Mouse (Mus musculus): ENCODE measurements around the gene Slc16a3. TPM values are rescaled to one million over a fixed set of nuclear protein-coding genes. Genes with fewer than 3 reads are reported as not detected.
A peak's percentile ranks its signal among the peaks of the same experiment; 100 is the strongest.

The Slc16a3 gene
- total RNA-seq (2021): 10 to 100 TPM; 10.4 to 11.6 TPM
- long read RNA-seq, experiment 1, full-length matches to known transcripts: 26 of 32 reads
- long read RNA-seq, experiment 1, partial matches to known transcripts: 6 of 32 reads
- long read RNA-seq, experiment 1, other reads (novel, unspliced or antisense): 0 of 32 reads
- long read RNA-seq, experiment 2, full-length matches to known transcripts: 7 of 9 reads
- long read RNA-seq, experiment 2, partial matches to known transcripts: 0 of 9 reads
- long read RNA-seq, experiment 2, other reads (novel, unspliced or antisense): 2 of 9 reads

DNA sequence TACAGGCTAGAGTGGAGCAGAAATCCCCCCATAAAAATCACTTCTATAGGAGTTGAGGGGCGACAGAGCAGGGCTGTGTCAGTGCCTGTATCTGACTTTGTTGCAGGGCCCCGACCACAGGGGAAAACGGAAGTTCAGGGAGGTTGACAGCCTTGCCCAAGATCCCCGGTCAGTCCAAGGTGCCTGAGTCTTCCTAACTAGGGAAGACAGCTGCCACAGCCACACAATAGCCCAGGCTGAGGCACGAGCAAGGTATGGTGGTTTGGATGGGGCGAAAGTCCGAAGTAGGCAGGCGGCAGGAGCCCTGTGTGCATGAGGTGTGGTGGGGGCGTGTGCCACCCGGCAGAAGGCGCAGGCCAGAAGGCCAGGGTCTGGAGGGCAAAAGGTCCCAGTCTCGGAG lies at the start of gene Slc16a3:
Gene Slc16a3 (plus strand): TSS at position 153 of the 400 bp plus-strand sequence.
- DNase-seq: no peak

DNA sequence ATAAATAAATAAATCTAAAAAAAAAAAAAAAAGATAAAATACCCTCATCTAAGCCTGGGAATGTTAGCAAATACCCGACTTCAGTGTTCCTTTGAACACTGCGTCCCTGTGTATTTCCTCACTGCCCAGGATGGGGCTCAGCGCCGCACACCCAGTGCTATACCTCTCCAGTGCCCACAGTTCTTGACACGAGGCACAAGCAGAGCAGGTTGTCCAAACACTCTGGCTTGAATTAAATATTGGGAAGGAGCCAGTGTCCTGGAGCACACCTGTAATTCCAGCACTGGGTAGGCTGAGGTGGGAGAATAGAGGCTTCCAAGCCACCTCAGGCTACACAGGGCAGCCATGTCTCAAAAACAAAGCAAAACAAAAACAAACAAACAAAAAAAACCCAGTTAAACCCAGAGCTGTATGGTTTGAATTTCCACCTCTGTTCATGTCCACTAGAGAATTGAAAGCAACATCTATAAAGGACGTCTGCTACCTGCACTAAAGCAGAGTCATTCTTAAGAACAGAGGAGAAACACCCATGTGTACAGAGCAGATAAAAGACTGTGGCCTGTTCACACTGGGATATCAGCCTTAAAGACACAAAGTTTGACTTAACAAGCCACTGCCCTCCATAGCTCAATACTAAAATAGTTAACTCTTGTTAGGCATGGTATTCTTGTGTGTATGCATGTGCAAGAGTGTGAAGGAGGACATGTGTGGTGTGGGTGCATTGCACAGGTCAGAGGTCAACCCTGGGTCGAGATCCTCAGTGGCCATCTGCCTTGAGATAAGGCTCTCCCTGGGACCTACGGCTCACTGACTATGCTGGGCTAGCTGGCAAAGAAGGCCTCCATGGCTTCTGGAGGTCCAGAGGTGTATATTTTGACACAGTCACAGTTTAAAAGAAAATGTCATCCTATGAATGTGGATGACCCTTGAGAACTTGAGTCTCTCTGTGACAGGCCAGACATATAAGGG lies 47.7 kb upstream of the Slc16a3 start:
- DNase-seq: no peak

DNA sequence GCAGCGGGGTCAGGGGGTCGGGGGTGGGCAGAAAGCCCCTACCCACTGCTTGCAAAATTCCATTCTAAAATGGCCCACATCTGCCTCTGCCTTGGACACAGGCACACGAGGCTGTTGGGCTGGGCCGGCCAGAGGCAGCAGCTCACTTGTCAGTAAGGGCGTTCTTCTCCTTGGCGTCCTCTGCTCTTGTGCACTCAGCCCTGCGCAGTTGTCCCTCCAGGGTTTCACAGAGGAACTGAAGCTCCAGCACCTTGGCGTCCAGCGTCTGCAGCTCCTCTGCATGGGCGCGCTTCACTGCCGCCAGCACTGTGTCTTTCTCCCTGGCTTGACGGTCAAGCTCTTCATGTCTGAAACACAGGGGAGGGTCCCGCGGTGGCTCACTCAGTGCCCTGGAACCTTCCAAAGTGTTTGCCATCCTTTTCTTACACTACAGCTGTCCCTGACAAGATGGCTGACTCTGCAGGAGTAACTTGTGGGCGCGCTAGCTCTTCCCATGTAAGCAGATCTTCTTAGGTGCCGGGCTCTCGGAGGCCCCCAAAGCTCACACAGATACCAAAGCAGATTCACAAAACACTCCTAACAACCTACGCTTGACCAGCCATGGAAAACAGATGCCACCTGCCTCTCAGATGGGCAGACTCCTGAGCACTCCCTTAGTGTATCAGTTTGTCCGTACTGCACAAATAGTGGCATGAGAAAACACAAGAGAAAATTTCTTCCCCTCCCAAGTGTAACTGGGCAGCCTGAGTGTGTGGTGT lies 46.4 kb upstream of the Slc16a3 start:
- no peak for DNase-seq

DNA sequence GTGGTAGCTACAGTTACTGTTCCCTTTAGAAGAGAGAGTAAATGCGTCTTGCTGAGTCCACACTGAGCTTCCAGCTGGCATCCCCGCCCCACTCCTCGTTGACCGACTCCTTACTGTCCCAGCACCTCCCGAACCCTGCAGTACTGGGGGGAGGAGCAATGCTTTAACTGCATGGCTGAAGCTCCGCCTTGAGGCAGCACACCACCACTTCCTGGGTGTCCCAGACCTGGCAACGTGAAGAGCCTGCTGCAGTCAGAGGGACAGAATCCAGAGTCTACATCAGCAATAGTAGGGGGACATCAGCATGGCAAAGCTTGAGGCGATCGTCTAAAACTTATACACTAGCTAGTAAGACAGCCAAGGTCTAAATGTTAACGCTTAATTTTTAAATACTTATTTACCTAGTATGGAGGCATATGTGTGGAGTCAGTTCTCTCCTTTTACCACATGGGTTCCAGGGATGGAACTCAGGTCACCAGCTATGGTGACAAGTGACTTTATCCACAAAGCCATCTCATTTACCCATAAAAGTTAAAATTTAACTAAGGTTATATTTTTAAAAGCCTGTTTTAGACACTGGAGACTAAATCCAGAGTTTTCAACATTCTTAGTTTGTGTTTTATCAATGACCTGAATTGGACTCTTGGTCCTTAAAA lies 45.7 kb upstream of the Slc16a3 start:
- peak; percentile 53 for DNase-seq

DNA sequence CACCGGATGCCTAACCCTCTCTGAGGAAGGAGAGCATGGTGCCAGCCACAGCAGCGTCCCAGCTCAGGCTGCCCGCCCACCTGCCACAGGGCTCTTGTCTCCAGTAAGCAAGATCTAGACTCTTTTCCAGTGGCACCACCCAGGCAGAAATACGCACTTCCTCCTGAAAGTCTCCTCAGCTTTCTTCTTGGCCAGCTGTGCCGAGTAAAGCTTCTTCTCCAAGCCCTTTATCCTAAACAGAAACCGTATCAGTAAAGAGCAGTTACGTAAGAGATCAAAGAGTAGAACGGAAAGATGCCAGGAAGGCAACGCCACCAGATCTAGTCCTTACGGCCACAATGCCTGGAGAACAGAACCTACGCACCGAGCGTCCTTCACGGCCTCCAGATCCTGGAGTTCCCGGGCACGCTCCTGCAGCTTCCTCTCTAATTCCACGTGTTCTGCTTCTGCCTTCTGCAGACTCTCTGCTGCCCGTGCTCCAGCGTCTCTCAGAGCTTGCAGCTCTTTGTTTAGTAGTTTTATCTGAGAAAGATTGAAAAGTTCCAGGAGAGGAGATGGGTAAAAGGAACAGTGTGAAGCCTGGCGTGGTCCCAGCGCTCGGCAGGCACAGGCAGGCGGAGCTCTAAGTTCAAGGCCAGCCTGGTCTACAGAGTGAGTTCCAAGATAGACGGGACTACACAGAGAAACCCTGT lies 45.0 kb upstream of the Slc16a3 start:
- peak; percentile 70 for DNase-seq

DNA sequence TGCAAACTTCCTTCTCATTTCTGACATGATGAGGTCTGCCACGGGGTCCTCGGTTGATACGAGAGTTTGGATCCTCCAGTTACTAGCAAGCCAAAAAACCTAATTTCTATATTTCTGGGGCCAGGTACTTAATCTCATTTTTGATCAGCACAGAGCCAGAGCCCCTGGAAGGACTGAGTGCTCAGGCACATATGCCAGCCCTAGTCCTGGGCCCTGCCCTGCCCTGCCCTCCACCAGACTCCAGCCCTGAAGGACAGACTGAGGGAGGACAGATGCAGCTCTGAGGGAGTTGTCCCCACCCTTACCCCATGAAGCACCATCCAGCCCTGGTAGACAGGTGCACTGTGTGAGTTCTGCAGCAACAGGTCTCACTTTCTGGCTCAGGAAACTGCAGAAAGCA lies 43.7 kb upstream of the Slc16a3 start:
- DNase-seq: no peak

DNA sequence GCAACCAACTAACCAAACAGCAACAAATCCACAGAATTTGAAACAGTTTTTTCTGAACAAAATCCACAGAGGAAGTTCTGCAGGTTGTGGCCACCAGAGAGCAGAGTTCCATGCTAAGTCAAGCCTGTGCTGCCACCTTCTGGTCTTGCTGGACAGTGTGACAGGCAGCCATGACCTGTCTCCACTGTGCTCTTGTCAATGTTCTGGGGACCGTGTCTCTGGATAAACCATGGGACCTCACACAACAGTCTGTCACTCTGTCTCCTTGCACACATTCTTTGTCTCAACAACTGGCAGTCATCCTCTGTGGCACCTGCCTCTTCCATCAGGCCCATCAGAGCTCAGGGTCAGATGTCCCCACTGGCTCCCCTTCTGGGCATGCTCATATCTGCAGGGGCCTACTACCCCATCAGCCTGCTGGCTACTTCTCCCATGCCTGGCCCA lies 42.8 kb upstream of the Slc16a3 start:
- DNase-seq: peak; percentile 85

DNA sequence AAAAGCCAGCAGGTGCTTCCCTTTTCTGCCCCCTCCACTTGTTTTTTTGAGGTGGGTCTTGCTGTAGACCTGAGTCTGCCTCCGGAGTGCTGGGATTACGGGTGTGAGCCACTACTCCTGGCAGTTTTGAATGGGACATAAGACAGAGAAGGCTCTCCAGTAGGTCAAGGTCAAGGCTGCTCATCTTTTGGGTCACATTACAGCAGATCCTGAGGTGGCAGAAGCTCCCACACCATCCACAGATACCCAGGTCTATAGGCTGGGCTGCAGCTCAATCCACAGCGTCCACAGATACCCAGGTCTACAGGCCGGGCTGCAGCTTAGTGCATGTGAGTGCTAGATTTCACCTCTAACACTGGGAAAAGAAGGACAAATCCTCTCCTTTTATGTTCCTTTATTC lies 34.5 kb upstream of the Slc16a3 start:
- no peak for DNase-seq

DNA sequence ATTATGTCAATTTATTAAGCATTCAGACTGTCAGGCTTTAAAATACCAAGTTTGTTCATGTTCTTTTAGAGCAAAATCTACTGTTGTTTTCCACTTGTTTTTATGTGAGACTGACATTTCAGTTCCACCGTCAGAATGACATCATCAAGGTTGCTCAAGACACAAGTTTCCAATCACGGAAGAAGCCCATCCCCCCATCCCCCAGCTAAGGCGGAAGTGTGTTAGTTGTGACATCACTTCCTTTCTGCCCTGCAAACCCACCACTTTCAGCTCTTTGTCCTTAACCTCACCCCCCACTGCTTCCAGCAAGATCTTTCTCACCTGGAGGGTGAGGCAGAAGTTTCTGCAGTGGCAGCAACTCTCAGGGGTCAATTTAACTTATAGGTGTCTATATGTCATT lies 31.8 kb upstream of the Slc16a3 start:
- no peak for DNase-seq

DNA sequence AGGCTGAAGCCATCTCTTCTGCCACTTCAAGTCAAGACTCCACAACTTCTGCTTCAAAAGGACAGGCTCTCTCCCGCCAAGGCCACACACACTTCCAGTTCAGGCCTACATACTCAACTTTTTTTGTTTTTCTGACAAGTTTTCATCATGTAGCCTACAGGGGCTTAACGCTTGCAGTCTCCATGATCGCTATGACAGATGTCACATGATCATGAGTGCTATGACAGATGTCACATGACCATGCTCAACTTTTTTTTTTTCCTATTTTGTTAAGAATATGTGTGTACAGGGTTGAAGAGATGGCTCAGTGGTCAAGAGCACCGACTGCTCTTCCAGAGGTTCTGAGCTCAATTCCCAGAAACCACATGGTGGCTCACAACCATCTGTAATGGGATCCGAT lies 30.5 kb upstream of the Slc16a3 start:
- no peak for DNase-seq

DNA sequence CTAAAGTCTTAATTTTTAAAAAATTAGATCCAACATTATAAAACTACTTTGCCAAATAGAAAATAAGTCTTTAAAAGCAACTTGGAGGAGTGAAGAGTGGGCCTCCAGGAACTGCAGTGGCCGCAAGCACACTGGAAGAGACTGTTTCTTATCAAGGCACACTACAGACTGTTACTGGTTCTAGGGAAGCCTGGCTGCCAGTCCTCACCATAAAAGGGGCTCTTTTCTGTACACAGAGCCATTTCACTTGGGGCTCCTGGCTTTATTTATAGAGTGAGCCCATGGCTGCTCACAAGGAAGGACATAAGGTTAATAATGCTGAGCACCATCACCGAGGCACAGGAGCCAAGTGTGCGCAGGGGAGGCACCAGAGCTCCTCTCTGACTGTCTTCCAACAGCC lies 25.8 kb upstream of the Slc16a3 start:
- no peak for DNase-seq

DNA sequence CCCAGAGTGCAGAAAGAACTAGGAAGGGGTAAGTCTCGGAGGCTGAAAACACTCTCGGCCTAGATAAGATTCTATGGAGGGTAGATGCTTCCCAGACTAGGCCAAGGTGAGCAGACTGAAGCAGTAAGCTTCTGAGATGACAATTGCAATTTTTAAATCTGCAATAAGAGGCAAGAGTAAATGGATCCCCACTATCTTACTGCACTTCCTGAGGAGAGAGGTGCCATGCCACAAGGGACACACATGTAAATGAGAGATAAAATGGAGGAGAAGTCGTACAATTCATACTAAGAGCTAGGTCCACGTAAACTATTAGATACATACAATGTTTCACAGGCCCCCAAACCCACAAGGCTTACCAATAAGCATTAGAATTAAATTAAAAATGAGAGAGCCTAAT lies 19.8 kb upstream of the Slc16a3 start:
- no peak for DNase-seq

DNA sequence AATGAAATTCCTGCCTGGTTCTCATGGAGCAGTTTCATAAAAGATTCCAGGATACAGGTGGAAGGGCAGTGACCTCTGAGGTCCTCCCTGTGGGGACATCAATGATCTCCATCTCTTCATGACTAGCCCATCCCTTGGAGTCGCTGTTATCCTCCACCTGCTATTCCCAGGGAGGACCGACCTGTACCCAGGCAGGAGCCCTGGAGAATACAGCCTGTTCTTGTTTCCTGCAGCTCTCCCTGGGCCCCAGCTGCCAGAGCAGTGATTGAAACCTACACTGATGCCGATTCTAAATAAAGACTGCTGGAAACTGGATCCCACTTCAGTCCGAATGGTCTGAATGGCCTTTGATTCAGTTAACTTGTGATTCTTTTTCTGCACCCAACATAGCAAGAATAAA lies 16.8 kb upstream of the Slc16a3 start:
- DNase-seq: no peak

DNA sequence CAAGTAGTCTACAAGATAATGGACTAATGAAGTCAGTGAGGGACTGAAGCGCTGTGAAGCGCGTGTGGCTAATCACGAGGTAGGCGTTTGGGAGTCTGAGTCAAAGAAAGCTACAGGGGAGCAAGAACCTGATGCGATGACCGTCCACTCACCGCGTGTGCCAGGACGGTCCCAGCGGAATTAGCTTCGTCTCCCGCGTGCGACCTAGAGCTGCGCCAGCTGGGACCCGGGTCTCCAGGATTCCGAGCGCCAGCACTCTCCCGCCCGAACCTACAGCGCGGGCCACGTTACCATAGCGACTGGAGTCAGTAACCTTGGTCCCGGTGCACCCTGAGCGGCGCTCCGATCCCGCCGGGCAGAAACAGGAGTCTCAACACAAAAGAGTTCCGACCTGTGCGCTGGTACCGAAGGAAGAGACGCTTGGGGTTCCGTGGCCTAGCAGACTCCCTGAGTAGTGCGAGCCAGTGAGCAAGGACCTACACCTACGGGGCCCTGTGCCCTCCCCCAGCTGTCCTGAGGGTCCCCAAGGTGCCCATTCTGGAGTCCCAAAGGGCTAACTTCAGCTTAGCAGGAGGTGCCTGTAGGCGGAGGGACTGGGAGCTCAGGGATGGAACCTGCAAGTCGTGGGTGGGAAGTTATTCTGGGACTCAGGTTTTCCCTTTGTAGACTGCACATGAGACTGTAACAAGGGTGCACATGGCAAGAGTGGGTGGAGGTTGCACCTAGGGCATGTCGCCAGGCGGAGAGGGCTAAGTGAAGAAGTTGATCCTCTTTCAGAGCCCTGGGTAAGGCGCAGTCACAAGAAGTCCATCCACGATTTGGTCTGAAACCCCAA lies 15.5 kb upstream of the Slc16a3 start, which contains the start of gene Ccdc57:
Gene Ccdc57 (minus strand): TSS at position 309 of the 835 bp plus-strand sequence.
- peak; percentile 93 for DNase-seq

DNA sequence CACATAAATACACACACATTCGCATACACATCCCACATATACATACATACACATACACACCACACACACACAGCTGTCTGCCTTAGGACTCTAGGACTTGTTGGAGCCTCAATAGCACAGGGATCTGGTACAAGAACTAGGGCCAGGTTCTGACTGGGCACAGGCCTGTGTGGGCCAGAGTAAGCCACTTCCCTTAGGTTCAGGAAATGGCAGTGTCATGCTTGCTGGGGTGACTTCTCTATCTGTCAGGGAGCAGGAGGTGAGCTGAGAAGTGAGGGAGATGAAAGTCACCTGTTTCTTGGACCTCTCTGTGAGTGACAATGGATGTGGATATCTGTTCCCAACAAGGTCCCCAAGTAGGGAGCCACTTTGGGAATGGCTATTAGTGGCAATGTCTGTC lies 10.3 kb upstream of the Slc16a3 start:
- no peak for DNase-seq

DNA sequence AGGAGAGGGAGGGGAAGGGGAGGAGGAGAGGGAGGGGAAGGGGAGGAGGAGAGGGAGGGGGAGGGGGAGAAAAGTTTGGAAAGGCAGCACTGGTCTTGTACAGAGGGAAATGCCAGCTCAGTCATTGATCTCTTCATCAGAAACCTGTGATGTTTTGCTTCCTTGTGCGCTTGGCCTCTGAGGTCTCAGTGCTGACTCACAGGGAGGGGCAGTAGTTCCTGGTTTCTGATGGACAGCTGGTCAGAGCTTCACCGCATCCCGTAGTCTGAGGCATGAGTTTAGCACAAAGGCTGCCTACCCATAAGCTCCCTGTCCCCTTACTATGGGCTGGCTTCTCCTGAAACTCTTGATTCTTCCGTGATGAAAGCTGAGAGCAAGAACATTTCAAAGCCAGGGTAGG lies 9.5 kb upstream of the Slc16a3 start:
- DNase-seq: no peak

DNA sequence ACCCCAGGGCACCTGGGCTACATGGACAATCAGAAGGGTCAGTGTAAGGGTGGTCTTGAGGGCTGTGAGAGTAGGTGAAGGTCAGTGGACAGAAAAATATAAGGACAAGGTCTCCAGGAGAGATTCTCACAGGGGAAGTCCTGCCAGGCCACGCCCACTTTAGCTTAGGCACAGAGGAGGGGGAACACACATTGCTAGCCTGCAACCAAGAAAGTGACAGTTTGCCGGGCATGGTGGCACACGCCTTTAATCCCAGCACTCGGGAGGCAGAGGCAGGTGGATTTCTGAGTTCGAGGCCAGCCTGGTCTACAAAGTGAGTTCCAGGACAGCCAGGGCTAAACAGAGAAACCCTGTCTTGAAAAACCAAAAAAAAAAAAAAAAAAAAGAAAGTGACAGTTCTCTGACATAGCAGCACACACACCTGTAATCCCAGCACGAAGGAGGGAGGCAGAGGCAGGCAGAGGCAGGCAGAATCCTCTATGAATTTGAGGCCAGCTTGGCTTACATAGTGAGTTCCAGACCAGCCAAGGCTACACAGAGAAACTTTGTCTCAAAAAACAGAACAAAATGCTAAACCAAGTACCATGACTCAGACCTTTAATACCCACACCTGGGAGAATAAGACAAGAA lies 8.5 kb upstream of the Slc16a3 start:
- no peak for DNase-seq

DNA sequence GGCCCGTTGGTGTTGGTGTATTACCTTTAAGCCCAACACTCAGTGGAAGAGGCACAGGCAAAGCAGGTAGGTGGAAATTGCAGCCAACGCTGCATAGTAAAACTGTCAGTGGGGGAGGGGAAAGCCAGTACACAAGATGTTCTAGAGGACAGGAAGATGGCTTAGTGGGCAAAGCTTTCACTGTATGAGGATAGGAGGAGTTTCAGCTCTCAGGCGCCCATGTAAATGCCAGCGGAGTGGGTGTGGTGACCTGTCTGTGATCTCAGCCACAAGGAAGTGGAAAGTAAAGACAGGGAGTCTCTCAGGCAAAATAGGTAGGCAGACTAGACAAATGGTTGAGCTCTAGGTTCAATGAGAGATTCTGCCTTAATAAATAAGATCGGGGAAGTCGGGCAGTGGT lies 7.3 kb upstream of the Slc16a3 start:
- DNase-seq: no peak

DNA sequence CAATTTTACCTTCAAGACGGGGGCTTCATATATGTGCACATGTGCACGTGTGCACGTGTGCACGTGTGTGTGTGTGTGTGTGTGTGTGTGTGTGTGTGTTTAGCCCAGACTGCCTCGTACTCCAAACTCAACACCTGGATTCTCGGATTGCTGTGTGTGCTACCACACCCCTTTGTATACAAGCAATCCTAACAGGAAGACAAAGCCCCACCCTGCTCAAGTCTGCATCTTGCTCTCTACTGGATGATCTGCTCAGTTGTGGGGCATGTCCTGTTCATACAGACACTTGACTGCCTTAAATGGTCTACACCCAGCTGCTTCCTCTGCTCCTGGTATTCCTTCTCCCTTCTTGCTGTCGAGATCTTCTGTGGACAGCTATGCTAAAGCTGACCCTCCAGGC lies 3.0 kb upstream of the Slc16a3 start:
- DNase-seq: no peak

DNA sequence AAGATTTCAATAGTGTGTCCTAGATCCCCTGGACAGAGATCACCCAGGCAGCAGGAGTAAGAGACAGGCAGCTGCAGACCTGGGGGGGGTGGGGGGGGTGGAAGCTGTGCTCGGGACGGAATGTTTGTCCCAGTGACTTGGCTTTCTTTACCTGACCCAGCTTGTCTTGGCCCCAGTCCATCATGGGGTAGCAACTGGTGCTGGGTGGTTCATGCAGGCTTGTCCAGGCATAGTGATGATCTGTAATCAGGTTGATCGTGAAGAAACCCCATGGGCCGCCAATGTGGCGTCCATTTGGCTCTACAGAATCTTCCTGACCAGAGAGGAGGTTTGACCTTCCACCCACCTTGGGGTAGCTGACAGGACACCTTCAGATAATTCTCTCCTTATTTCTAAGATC lies 2.4 kb upstream of the Slc16a3 start:
- DNase-seq: no peak
